19 mouse cellular contexts compared by ENCODE assay signal in genomic region chr1:82974342-82974741, GRCm38 (mm10). TPM values are rescaled to one million over a fixed set of nuclear protein-coding genes. Genes with fewer than 3 reads are reported as not detected.
DNase-seq lines count a peak whose midpoint lies in the region; ATAC-seq lines count a peak whose summit lies in the region.
"Had no signal": no experiment of that assay in that cellular context is flagged by ENCODE, and none has a peak within 500 bp of the region (broad histone marks: within the 10 kb centered on the region; RNA-seq: fewer than 3 reads in every experiment).

No protein-coding gene starts in this region.

- H3K27me3 ChIP-seq in liver, embryonic 12.5 days (replicated peaks): no peaks in the 10 kb centered on the region
- H3K27me3 ChIP-seq: limb, embryonic 15.5 days; stomach, embryonic 15.5 days had no signal

- H3K4me3 ChIP-seq in liver, embryonic 12.5 days: no peak overlapping the region
- H3K4me3 ChIP-seq: limb, embryonic 15.5 days; stomach, embryonic 15.5 days had no signal

- H3K4me2 ChIP-seq in liver, embryonic 12.5 days: peak overlapping the region; percentile 37
- H3K4me2 ChIP-seq: limb, embryonic 15.5 days; stomach, embryonic 15.5 days had no signal

- peak; percentile 21 for DNase-seq in adrenal gland, postnatal 14 days
- DNase-seq in adrenal gland, postnatal 25 days: no peak
- peak; percentile 11 for DNase-seq in kidney, postnatal 14 days
- DNase-seq in kidney, adult 8-10 months: no peak
- DNase-seq in lung, postnatal 36 days: peak; percentile 76
- DNase-seq in frontal cortex, postnatal 36 days (ENCODE audit: low spot score in 2 of 2): no peak
- DNase-seq in layer of hippocampus, postnatal 10 days (ENCODE audit: low spot score in 2 of 2): no peak
- DNase-seq: gastrocnemius, postnatal 36 days; layer of hippocampus, adult 9-11 months; right cerebral cortex, adult 18-20 months had no signal

- peaks cover 29% of the 10 kb centered on the region for H3K4me1 ChIP-seq in liver, embryonic 12.5 days
- H3K4me1 ChIP-seq: limb, embryonic 15.5 days; stomach, embryonic 15.5 days had no signal

- H3K27ac ChIP-seq in liver, embryonic 12.5 days: peak overlapping the region; percentile 39; the same call in 1 of the 2 replicates
- H3K27ac ChIP-seq: limb, embryonic 15.5 days; stomach, embryonic 15.5 days had no signal

- H3K9me3 ChIP-seq in liver, embryonic 12.5 days (replicated peaks): no peaks in the 10 kb centered on the region
- H3K9me3 ChIP-seq: limb, embryonic 15.5 days; stomach, embryonic 15.5 days had no signal

- 17% methylated on average over 9 of the region's 9 CpGs for WGBS in liver, embryonic 12.5 days (ENCODE audit: insufficient replicate concordance)

- no peak overlapping the region for H3K9ac ChIP-seq in liver, embryonic 12.5 days
- H3K9ac ChIP-seq: limb, embryonic 15.5 days; stomach, embryonic 15.5 days had no signal

- ATAC-seq in liver, embryonic 12.5 days: peak; percentile 93
- ATAC-seq: hindbrain, embryonic 16.5 days; midbrain, embryonic 16.5 days had no signal

- H3K36me3 ChIP-seq in liver, embryonic 12.5 days: no peaks in the 10 kb centered on the region
- H3K36me3 ChIP-seq: limb, embryonic 15.5 days; stomach, embryonic 15.5 days had no signal

RNA-seq across cellular contexts. Expression of gene Gm47955, which starts 14.3 kb away (rescaled TPM):
- total RNA-seq in adrenal gland, postnatal 14 days (2021): not detected in 2 replicates
- not detected in 2 replicates for total RNA-seq in adrenal gland, postnatal 25 days (2021)
- polyA plus RNA-seq in liver, embryonic 12.5 days (2016; fragmentation: Nextera tagmentation; extraction: Ambion mirVana): not detected in 2 replicates
- total RNA-seq in layer of hippocampus, postnatal 10 days (2021): not detected
- total RNA-seq: gastrocnemius, postnatal 36 days; MEL had no signal
- polyA plus RNA-seq: embryonic facial prominence, embryonic 11.5 days; forebrain, embryonic 11.5 days; hindbrain, embryonic 16.5 days; limb, embryonic 15.5 days; midbrain, embryonic 16.5 days; neural tube, embryonic 14.5 days; stomach, embryonic 15.5 days had no signal

RNA-seq across cellular contexts. Expression of gene Gm7544, which starts 18.5 kb away (rescaled TPM):
- total RNA-seq in adrenal gland, postnatal 14 days (2021): not detected in 2 replicates
- total RNA-seq in adrenal gland, postnatal 25 days (2021): not detected in 2 replicates
- not detected in 2 replicates for polyA plus RNA-seq in liver, embryonic 12.5 days (2016; fragmentation: Nextera tagmentation; extraction: Ambion mirVana)
- not detected for total RNA-seq in layer of hippocampus, postnatal 10 days (2021)
- total RNA-seq: gastrocnemius, postnatal 36 days; MEL had no signal
- polyA plus RNA-seq: embryonic facial prominence, embryonic 11.5 days; forebrain, embryonic 11.5 days; hindbrain, embryonic 16.5 days; limb, embryonic 15.5 days; midbrain, embryonic 16.5 days; neural tube, embryonic 14.5 days; stomach, embryonic 15.5 days had no signal

RNA-seq across cellular contexts. Expression of gene Gm47959, which starts 26.0 kb away (rescaled TPM):
- total RNA-seq in adrenal gland, postnatal 14 days (2021): not detected in 2 replicates
- not detected in 2 replicates for total RNA-seq in adrenal gland, postnatal 25 days (2021)
- not detected in 2 replicates for polyA plus RNA-seq in liver, embryonic 12.5 days (2016; fragmentation: Nextera tagmentation; extraction: Ambion mirVana)
- not detected for total RNA-seq in layer of hippocampus, postnatal 10 days (2021)
- total RNA-seq: gastrocnemius, postnatal 36 days; MEL had no signal
- polyA plus RNA-seq: embryonic facial prominence, embryonic 11.5 days; forebrain, embryonic 11.5 days; hindbrain, embryonic 16.5 days; limb, embryonic 15.5 days; midbrain, embryonic 16.5 days; neural tube, embryonic 14.5 days; stomach, embryonic 15.5 days had no signal

RNA-seq across cellular contexts. Expression of gene A030003K21Rik, which starts 31.2 kb away (rescaled TPM):
- total RNA-seq in adrenal gland, postnatal 14 days (2021): not detected in 2 replicates
- total RNA-seq in adrenal gland, postnatal 25 days (2021): not detected in 2 replicates
- not detected in 2 replicates for polyA plus RNA-seq in liver, embryonic 12.5 days (2016; fragmentation: Nextera tagmentation; extraction: Ambion mirVana)
- total RNA-seq in layer of hippocampus, postnatal 10 days (2021): not detected
- total RNA-seq: gastrocnemius, postnatal 36 days; MEL had no signal
- polyA plus RNA-seq: embryonic facial prominence, embryonic 11.5 days; forebrain, embryonic 11.5 days; hindbrain, embryonic 16.5 days; limb, embryonic 15.5 days; midbrain, embryonic 16.5 days; neural tube, embryonic 14.5 days; stomach, embryonic 15.5 days had no signal

RNA-seq across cellular contexts. Expression of gene Gm6217, which starts 43.1 kb away (rescaled TPM):
- total RNA-seq in adrenal gland, postnatal 14 days (2021): not detected in 2 replicates
- not detected in 2 replicates for total RNA-seq in adrenal gland, postnatal 25 days (2021)
- polyA plus RNA-seq in liver, embryonic 12.5 days (2016; fragmentation: Nextera tagmentation; extraction: Ambion mirVana): not detected in 2 replicates
- not detected for total RNA-seq in layer of hippocampus, postnatal 10 days (2021)
- total RNA-seq: gastrocnemius, postnatal 36 days; MEL had no signal
- polyA plus RNA-seq: embryonic facial prominence, embryonic 11.5 days; forebrain, embryonic 11.5 days; hindbrain, embryonic 16.5 days; limb, embryonic 15.5 days; midbrain, embryonic 16.5 days; neural tube, embryonic 14.5 days; stomach, embryonic 15.5 days had no signal

Comparison
In these comparisons a context has a peak if more than half of its experiments do, and no peak if none do; other contexts are left out.
1. DNase-seq: peak in adrenal gland, postnatal 14 days (single experiment), kidney, postnatal 14 days (single experiment) and lung, postnatal 36 days (single experiment); none in adrenal gland, postnatal 25 days (single experiment), kidney, adult 8-10 months (0 of 2), frontal cortex, postnatal 36 days (0 of 2) and layer of hippocampus, postnatal 10 days (0 of 2).